Mouse (Mus musculus): ENCODE measurements around the gene Gm17402. TPM values are rescaled to one million over a fixed set of nuclear protein-coding genes. Genes with fewer than 3 reads are reported as not detected.

The Gm17402 gene
- polyA plus RNA-seq (2012): not detected in 2 replicates

DNA sequence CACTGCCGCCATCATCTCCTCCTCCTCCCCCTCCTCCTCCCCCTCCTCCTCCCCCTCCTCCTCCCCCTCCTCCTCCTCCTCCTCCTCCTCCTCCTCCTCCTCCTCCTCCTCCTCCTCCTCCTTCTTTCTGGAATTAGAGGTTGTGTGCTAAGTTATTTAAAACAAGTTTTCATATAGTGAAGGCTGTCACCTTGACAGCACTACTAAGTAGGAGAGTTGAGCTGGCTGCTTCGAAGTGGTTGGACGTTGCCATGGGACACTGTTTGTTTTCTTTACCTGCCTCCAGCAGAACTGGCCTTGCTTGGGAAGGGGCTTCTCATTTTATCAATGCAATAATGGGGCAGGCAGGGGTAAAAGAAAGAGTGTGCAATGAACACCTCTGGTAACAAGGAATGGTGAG is at the start of gene Gm17402:
Gm17402 (minus strand) TSS at position 101 of the 400 bp plus-strand sequence.
- no peak for TF ChIP-seq GATA1 (IDR thresholded peaks at IDR 0.05; ENCODE audit: low read length)

DNA sequence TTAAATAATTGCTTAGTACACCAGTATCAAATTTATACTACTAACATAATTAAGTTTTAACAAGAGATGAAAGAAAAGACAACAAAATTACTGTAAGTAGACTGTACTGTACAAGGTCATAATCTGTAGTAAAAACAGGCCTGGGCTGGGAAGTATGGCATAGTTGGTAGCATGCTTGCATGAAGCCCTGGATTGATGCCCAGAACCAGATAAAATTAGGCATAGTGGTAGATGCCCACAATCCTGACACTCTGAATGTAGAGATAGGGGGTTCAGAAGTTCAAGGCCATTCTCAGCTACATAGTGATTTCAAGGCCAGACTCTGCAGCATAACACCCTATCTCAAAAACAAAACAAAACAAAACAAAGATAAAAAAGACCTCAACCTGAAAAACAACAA is 3.3 kb upstream of the Gm17402 start:
- TF ChIP-seq GATA1 (IDR thresholded peaks at IDR 0.05; ENCODE audit: low read length): no peak

DNA sequence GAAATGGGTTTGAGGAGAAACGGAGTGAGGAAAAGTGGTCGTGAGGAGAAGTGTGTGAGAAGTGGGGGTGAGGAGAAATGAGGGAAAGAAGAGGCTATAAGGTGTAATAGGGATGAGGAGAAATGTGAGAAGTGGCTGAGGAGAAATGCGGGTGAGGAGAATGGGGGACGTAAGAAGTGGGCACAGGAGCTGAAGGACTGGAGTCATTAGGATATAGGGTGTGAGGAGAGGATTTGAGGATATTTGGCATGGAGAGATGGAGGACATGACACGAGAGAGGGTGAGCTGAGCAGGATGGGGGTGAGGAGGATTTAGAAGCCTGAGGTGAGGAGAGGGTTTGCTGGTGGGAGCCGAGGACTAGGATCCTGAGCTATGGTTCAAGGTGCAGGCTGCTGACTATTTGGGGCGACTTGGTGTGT is 594 bp downstream of the Gm17402 start:
- TF ChIP-seq GATA1 (IDR thresholded peaks at IDR 0.05; ENCODE audit: low read length): no peak

DNA sequence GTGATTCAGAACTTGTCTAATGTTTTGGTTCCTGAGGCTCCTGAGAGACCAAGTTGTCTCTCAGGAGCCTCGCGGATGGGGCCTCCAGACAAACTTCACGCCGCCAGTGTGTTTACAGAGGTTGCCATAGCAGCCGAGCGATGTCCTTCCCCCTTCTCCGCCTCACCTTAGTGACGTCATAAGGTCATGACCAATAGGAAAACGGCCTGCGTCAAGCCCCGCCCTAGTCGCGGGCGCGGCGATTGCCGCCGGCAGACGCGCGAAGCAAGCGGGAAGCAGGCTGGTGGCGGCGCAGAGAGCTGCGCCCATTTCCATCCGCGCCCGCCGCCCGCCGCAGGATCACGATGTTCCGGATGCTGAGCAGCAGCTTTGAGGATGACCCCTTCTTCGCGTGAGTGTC is 1.1 kb downstream of the Gm17402 start, which contains the start of gene Mlf1:
Mlf1 (plus strand) TSS at position 226 of the 400 bp plus-strand sequence.
- no peak for TF ChIP-seq GATA1 (IDR thresholded peaks at IDR 0.05; ENCODE audit: low read length)

DNA sequence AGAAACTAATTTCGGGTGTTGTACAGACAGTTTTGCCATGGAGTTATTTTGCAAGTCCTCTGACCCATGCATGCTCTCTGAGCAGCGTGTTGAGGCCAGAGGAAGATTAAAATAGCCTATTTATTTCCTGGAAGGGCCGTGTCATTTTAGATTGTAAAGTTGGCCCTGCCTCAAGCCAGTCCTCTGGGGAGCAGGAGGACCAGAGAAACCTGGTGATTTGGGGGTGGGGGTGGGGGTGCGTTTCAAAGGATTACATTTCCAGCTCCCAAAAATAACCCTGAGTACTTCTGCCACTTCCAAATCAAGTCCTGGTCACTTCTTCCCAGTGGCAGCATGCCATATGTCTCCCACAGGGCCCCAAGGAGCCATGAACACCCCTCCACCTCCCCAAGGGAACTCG is 2.2 kb downstream of the Gm17402 start:
- TF ChIP-seq GATA1 (IDR thresholded peaks at IDR 0.05; ENCODE audit: low read length): no peak

DNA sequence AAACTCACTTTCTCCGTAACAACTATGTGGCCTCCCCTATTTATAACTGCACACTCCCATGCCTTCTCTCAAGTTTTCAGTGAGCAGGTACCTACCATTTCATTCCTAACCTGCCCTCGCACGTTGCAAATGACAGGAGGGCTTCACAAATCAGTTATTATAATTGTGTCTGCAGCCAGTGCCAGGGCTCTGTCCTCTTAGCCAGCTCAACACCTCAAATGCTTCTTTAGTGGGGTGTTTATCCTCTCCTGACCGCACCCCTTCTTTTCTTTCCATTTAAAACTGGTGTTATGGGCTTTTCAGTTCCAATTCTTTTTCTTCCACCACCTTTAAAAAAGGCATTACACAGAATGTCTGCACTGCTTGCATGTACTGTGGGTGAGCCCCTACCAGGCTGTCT is 2.8 kb downstream of the Gm17402 start:
- no peak for TF ChIP-seq GATA1 (IDR thresholded peaks at IDR 0.05; ENCODE audit: low read length)

DNA sequence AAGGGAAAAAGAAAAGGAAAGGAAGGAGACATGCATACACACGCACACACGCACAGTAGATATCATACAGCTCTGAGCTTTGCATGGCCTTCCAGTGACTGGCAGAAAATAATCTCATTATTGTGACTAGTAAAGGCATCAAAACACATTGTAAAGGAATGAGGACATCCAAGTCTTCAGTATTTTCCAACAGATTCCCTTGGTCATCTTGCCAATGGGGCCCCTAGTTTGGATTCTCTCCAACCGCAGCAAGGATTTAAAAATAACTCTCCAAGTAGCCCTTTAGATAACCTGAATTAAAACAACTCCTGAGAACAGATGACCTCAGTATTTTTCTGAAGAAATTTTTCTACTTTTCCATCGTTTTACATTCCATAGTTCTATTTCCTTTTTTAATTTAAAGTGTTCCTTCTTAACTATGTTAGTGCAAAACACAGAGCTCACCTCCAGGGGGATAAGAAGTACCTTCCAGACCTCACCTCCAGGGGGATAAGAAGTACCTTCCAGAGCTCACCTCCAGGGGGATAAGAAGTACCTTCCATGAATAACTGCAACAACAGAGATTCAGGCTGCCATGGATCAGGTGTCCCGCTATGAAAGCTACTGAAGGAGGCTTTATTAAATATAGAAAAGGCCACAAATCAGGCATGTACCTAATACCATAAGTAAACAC is 5.4 kb downstream of the Gm17402 start:
- no peak for TF ChIP-seq GATA1 (IDR thresholded peaks at IDR 0.05; ENCODE audit: low read length)

DNA sequence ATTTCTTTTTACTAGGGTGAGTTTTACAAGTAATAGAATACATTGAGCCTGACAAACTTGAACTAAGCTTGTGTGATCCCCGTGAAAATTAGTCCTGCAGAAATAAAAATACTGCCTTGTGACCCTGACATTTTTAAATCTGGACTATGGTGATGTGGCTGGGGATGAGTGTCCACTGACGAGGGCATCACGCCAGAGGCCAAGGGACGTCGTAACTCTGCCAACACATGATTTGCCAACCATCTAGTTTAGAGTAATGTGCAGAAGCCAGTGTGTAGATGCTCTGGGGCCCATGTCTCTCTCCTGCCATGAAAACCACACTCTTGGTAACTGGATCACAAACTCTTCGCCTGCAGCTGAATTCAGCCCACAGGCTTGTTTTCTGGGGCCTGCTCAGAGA is 7.5 kb downstream of the Gm17402 start:
- no peak for TF ChIP-seq GATA1 (IDR thresholded peaks at IDR 0.05; ENCODE audit: low read length)

DNA sequence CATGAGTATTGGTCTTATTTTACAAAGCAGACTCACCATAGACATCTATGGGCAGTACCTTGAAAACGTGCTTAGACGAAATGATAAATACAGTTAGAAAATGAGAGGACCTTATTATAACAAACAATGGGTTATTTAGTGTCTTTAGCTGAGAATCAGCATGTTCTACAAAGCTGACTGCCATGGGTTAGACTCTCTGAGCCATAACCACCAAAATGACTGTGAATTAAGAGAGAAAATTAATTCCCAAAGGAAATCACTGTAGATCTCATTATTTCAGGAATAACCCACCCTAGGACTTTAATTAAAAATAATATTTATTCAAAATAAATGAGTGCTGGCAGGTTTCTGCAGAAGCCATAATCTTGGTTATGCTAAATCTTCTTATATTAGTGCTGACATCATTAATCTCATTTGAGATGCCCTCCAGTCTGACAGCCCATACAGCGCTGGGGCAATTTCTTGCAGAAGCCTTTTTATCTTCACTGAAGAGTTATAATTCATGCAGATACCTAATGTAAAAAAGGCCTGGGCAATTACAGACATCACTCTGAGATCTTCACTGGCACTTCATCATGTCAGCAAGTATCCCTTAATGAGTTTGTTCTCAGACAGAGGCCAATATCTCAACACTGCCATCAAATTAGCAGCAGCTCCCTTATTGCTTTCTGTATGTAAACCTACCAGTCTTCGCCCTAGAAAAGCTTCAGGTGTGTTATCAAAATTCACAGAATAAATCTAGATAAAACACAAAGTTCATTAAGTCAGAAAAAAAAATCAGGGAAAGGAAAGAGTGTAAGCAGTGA is 8.7 kb downstream of the Gm17402 start:
- no peak for TF ChIP-seq GATA1 (IDR thresholded peaks at IDR 0.05; ENCODE audit: low read length)

DNA sequence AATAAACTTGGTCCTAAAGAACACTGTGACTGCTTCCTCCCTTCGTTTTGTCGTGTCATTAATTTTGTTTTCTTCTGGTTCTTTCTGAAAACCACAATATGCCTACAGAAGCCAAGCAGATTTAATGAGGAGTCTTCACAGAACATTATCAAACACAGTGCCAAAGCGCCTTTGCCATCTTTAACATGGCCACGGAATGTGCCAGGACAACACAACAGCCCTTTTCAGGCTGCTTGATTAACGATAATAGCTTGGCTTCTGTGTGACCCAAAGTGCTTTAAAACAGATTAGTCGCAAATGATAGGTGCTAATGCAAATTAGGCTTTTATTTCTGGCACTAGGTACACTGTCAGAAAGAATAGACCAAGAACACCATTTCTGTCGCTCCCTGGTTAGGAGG is 16.6 kb downstream of the Gm17402 start:
- no peak for TF ChIP-seq GATA1 (IDR thresholded peaks at IDR 0.05; ENCODE audit: low read length)

DNA sequence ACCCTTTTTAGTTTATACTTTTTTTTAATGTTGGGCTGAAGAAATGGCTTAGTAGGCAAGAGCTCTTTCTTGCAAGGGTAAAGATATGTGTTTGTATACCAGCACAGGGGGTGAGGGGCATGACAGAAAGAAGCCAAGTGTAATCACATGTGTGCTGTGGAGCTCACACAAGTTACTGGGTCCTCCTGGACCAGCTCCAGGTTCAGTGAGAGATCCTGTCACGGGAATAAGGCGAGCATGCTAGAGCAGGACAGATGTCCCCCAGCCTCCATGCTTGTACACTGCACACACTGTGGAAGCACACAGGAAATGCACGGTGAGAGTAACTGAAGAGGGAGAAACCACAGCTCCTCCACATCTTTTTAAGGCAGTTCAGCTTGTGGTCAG is 22.2 kb downstream of the Gm17402 start:
- TF ChIP-seq GATA1 (IDR thresholded peaks at IDR 0.05; ENCODE audit: low read length): no peak

DNA sequence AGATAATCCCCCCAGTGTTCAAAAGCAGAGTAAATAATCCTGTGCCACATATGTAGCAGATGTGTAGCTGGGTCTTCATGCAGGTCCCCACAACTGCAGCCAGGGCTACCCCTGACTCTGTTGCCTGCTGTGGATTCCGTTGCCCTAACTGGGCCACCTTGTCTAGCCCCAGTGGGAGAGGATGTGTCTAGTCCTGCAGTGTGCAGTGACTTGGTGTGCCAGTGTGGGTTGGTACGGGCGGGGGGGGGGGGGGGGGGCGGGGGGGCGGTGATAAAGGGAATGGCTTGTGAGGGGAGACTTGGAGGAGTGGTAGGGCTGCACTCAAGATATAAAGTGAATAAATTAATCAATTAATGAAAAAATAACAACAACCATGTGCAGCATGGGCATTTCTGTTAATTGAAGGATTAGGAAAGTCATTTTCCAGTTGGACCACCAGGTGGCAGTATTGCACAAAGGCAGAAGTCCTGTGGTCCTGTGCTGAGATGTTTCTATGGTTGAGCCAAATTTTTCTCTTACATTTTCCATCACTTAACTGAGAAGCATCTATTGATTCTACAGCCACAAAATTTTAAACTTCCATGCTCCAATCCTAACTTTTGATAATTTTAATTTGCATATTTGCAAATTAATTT is 22.7 kb downstream of the Gm17402 start:
- TF ChIP-seq GATA1 (IDR thresholded peaks at IDR 0.05; ENCODE audit: low read length): no peak

DNA sequence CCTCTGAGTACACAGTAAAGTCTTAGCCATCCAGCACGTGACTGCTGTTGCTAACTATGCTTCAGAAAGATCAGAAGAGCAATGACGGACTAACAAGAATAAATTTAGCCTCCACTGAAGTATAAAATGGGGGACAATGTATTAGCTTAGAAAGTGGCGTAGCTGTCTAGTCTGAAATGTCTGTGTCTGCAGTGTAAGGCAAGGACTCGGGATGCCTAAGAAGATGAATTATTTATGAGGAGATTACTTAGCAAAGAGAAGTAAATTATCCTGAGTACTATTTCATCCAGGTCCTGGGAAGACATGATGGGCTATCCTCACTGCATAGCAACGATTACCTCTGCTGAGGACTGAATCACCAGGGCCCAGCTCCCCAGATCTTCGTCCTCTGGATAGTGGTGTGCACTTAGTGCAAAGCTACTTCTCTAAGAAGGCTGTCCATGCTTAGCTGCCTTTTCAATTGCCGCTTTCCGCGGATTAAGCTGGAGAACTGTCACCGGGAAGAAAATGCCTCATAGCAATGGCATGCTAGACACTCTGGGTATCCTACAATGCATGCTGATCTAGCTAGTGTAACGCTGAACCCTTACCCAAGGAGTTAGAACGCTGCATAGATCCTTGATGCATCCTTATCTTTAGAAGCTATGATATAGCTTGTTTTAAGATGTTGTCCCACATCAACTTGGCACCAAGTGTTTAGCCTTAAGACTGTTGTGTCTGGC is 23.4 kb downstream of the Gm17402 start:
- no peak for TF ChIP-seq GATA1 (IDR thresholded peaks at IDR 0.05; ENCODE audit: low read length)

DNA sequence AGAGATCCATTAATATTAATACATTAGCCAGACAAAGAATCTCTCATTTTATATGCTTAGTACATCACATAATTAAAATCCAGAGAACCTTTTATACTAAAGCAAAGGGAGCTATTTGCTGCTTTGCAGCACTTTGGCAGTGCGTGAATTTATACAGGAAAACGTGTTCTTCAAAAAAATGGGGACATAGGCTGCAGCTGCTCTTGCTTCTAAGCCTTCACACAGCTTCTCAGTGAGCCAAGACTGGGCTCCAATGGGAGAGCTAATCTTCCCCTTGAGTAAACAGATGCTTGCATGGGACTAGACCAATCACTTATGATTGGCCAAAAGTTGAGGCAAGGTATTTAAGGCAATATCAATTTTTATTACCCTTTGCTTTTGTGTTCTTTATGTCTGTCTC is 28.3 kb downstream of the Gm17402 start:
- TF ChIP-seq GATA1 (IDR thresholded peaks at IDR 0.05; ENCODE audit: low read length): no peak

DNA sequence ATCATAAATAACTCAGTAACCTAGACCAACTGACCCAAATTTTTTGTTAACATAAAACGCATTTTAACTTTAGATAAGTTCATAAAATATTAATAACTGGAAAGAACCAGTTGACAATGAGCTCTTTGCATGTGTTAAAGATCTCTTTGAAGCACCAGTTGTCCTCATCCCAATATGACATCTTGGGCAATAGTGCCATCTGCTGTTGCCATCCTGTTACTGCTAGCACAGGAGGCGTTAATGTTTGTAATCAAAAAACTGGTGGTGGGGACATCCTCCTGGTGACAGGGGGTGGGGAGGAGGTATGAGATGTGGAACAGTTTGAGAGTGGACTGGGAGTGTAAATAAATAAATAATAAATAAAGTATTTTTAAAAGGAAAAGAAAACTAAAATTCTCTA is 30.4 kb downstream of the Gm17402 start:
- no peak for TF ChIP-seq GATA1 (IDR thresholded peaks at IDR 0.05; ENCODE audit: low read length)
